19 mouse cellular contexts compared by ENCODE assay signal in the genomic region with DNA sequence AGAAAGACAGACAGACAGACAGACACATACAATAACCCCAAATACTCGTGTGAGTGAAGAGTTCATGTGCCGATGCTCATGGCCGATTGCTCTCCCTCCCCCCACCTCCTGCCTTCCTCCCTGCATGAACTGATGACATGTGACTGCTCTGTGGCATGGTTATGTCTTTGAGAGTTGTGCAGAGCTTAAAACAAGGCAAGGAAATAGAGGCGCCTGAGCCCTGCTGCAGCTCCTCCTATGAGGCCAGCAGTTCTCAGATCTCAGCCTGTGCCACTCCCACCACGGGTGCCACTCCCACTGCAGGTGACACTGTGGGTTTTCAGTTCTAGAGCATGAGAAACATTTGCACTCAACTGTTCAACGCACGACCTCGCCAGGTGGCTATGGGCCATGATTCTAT.
DNase-seq lines count a peak whose midpoint lies in the region; ATAC-seq lines count a peak whose summit lies in the region.
"Had no signal": no experiment of that assay in that cellular context is flagged by ENCODE, and none has a peak within 500 bp of the region (broad histone marks: within the 10 kb centered on the region; RNA-seq: fewer than 3 reads in every experiment).

No protein-coding gene starts in this region.

- H3K4me3 ChIP-seq in heart, embryonic 16.5 days (ENCODE audit: low read length): no peak overlapping the region
- no peak overlapping the region for H3K4me3 ChIP-seq in intestine, embryonic 16.5 days (ENCODE audit: low read length)
- no peak overlapping the region for H3K4me3 ChIP-seq in forebrain, embryonic 15.5 days
- H3K4me3 ChIP-seq: embryonic facial prominence, embryonic 13.5 days; neural tube, embryonic 13.5 days had no signal

- no peaks in the 10 kb centered on the region for H3K27me3 ChIP-seq in heart, embryonic 16.5 days (ENCODE audit: control insufficient read depth, insufficient read depth, low read length)
- no peaks in the 10 kb centered on the region for H3K27me3 ChIP-seq in intestine, embryonic 16.5 days (replicated peaks; ENCODE audit: control insufficient read depth, insufficient read depth, low read length)
- no peaks in the 10 kb centered on the region for H3K27me3 ChIP-seq in forebrain, embryonic 15.5 days
- H3K27me3 ChIP-seq: embryonic facial prominence, embryonic 13.5 days; neural tube, embryonic 13.5 days had no signal

- intact Hi-C loops in heart, postnatal 25 days (cut with DNase I): loop anchor here (5.0 kb wide), 1 partner anchor 243 kb away; no protein-coding TSS in a partner anchor

- ATAC-seq in heart, embryonic 16.5 days (replicated peaks; ENCODE audit: extremely low read depth, insufficient read depth, low FRiP score): peak; percentile 80
- peak; percentile 91 for ATAC-seq in intestine, embryonic 16.5 days
- ATAC-seq in forebrain, embryonic 15.5 days (replicated peaks): no peak
- ATAC-seq: hindbrain, embryonic 16.5 days; midbrain, embryonic 16.5 days had no signal

- no peak for DNase-seq in heart, postnatal 25 days (ENCODE audit: low spot score)
- DNase-seq in CD4-positive, CD25-positive, alpha-beta regulatory T cell, adult 2 months (ENCODE audit: low read depth, low spot score): peak; percentile 88
- DNase-seq in thymus, postnatal 0 days (ENCODE audit: low spot score): peak; percentile 95
- no peak for DNase-seq in layer of hippocampus, adult 11-12 months (ENCODE audit: low spot score)
- no peak for DNase-seq in urinary bladder, adult 2 months (ENCODE audit: low spot score)
- DNase-seq: adrenal gland, postnatal 36 days; heart, adult 11 months; heart, postnatal 14 days; kidney, postnatal 10 days; layer of hippocampus, postnatal 36 days had no signal

- H3K36me3 ChIP-seq in heart, embryonic 16.5 days (ENCODE audit: control insufficient read depth, insufficient read depth): peaks cover 5% of the 10 kb centered on the region
- peaks cover 1% of the 10 kb centered on the region; the same call in 1 of the 2 replicates for H3K36me3 ChIP-seq in intestine, embryonic 16.5 days (ENCODE audit: control insufficient read depth, insufficient read depth, low read length)
- peaks cover 38% of the 10 kb centered on the region for H3K36me3 ChIP-seq in forebrain, embryonic 15.5 days

- no peak overlapping the region for H3K27ac ChIP-seq in heart, embryonic 16.5 days (ENCODE audit: low read length)
- H3K27ac ChIP-seq in intestine, embryonic 16.5 days (ENCODE audit: low read length): peak overlapping the region; percentile 69
- H3K27ac ChIP-seq in forebrain, embryonic 15.5 days (replicated peaks): no peak overlapping the region
- H3K27ac ChIP-seq: embryonic facial prominence, embryonic 13.5 days; liver, embryonic 14.5 days; neural tube, embryonic 13.5 days had no signal

- no peaks in the 10 kb centered on the region for H3K4me1 ChIP-seq in heart, embryonic 16.5 days (ENCODE audit: control insufficient read depth, insufficient read depth, low read length)
- H3K4me1 ChIP-seq in intestine, embryonic 16.5 days (ENCODE audit: control insufficient read depth, insufficient read depth, low read length): peaks cover 5% of the 10 kb centered on the region; the same call in 1 of the 2 replicates
- no peaks in the 10 kb centered on the region for H3K4me1 ChIP-seq in forebrain, embryonic 15.5 days
- H3K4me1 ChIP-seq: neural tube, embryonic 13.5 days had no signal

- 74% methylated on average over 8 of the region's 8 CpGs for WGBS in heart, embryonic 16.5 days
- 69% methylated on average over 8 of the region's 8 CpGs for WGBS in intestine, embryonic 16.5 days
- WGBS in forebrain, embryonic 15.5 days: 92% methylated on average over 8 of the region's 8 CpGs

- H3K9ac ChIP-seq in heart, embryonic 16.5 days (ENCODE audit: low read length): no peak overlapping the region
- H3K9ac ChIP-seq in intestine, embryonic 16.5 days (ENCODE audit: low read depth, low read length): no peak overlapping the region
- H3K9ac ChIP-seq in forebrain, embryonic 15.5 days (replicated peaks): no peak overlapping the region
- H3K9ac ChIP-seq: embryonic facial prominence, embryonic 13.5 days; liver, embryonic 14.5 days; neural tube, embryonic 13.5 days had no signal

- peaks cover 1% of the 10 kb centered on the region; the same call in 1 of the 2 replicates for H3K9me3 ChIP-seq in heart, embryonic 16.5 days (replicated peaks; ENCODE audit: control insufficient read depth, low read length)
- no peaks in the 10 kb centered on the region for H3K9me3 ChIP-seq in intestine, embryonic 16.5 days (ENCODE audit: control insufficient read depth, low read length)
- no peaks in the 10 kb centered on the region for H3K9me3 ChIP-seq in forebrain, embryonic 15.5 days
- H3K9me3 ChIP-seq: embryonic facial prominence, embryonic 13.5 days; G1E had no signal

- no peak overlapping the region for H3K4me2 ChIP-seq in heart, embryonic 16.5 days (ENCODE audit: low read depth, low read length)
- no peak overlapping the region for H3K4me2 ChIP-seq in intestine, embryonic 16.5 days (ENCODE audit: low read depth, low read length)
- no peak overlapping the region for H3K4me2 ChIP-seq in forebrain, embryonic 15.5 days (replicated peaks)
- H3K4me2 ChIP-seq: embryonic facial prominence, embryonic 13.5 days; neural tube, embryonic 13.5 days had no signal

Comparison
In these comparisons a context has a peak if more than half of its experiments do, and no peak if none do; other contexts are left out.
1. DNase-seq: peak in CD4-positive, CD25-positive, alpha-beta regulatory T cell, adult 2 months (single experiment) and thymus, postnatal 0 days (single experiment); none in heart, postnatal 25 days (single experiment), layer of hippocampus, adult 11-12 months (single experiment) and urinary bladder, adult 2 months (single experiment).